Mouse (Mus musculus) CH12.LX (cell line): Measurements from ENCODE around the gene Trim44. TPM values are rescaled to one million over a fixed set of nuclear protein-coding genes. Genes with fewer than 3 reads are reported as not detected.

Experiments used
- DNase-seq: peaks from one replicate; pipeline ENCODE4 v3.0.0-alpha.2; 2013; ENCODE audit errors: extremely low read depth
- H3K27ac ChIP-seq: 2 replicates; pipeline ENCODE4 v1.5.1; 2012; ENCODE audit warnings: low read depth, mild to moderate bottlenecking, control low read depth, moderate library complexity; ENCODE audit not compliant: insufficient read depth
- H3K27me3 ChIP-seq: replicated peaks from 2 replicates; pipeline ENCODE3; 2012; ENCODE audit warnings: inconsistent platforms
- H3K36me3 ChIP-seq, 2 experiments: replicated peaks in 1 of 2; 2 replicates each; pipeline versions ENCODE3 to v1.6.1; 2012; ENCODE audit warnings: inconsistent platforms in 1 of 2, low read length in 1 of 2, mild to moderate bottlenecking in 1 of 2, mixed read lengths in 1 of 2, moderate library complexity in 1 of 2; ENCODE audit not compliant: control insufficient read depth in 1 of 2, insufficient read depth in 1 of 2
- H3K4me1 ChIP-seq, 2 experiments: 2 replicates each; pipeline ENCODE4 v1.6.1; 2012; ENCODE audit warnings: inconsistent platforms in 1 of 2, moderate library complexity in 1 of 2; ENCODE audit not compliant: insufficient read depth in 2 of 2, control insufficient read depth in 1 of 2
- H3K4me2 ChIP-seq: 2 replicates; pipeline ENCODE4 v1.6.1; 2012; ENCODE audit warnings: low read depth, mild to moderate bottlenecking, control low read depth; ENCODE audit not compliant: poor library complexity, insufficient read depth, severe bottlenecking
- H3K4me3 ChIP-seq, 3 experiments: fragments of 150-350 bp in 1 of 3; sonication (generic) in 1 of 3; replicated peaks in 1 of 3; 2 replicates each; pipeline versions ENCODE3 to v1.5.1; 2011 to 2012; ENCODE audit warnings: low read depth in 2 of 3, low read length in 2 of 3, mild to moderate bottlenecking in 2 of 3, moderate library complexity in 2 of 3, control low read depth in 1 of 3, improper control_type of control experiment in 1 of 3, inconsistent platforms in 1 of 3, mixed read lengths in 1 of 3; ENCODE audit not compliant: poor library complexity in 1 of 3
- H3K79me2 ChIP-seq: replicated peaks from 2 replicates; pipeline ENCODE4 v1.6.1; 2012; ENCODE audit warnings: mild to moderate bottlenecking, moderate library complexity; ENCODE audit not compliant: control insufficient read depth, poor library complexity, insufficient read depth, severe bottlenecking; ENCODE audit errors: extremely low read depth
- H3K9ac ChIP-seq: 2 replicates; pipeline ENCODE4 v1.6.1; 2012; ENCODE audit warnings: low read depth, mild to moderate bottlenecking, control low read depth, moderate library complexity; ENCODE audit not compliant: insufficient read depth
- H3K9me3 ChIP-seq: replicated peaks from 2 replicates; pipeline ENCODE3; 2012; ENCODE audit warnings: low read length, inconsistent platforms, mixed read lengths
- CHD1 ChIP-seq: IDR thresholded peaks from 2 replicates; pipeline ENCODE4 v1.6.1; 2012; ENCODE audit warnings: low read depth, low read length, improper control_type of control experiment, inconsistent platforms
- CTCF ChIP-seq, 2 experiments: IDR thresholded peaks in 1 of 2; conservative IDR thresholded peaks in 1 of 2; 2 replicates each; pipeline ENCODE4 v1.5.1; 2011 to 2012; ENCODE audit warnings: low read depth in 2 of 2, low read length in 2 of 2, improper control_type of control experiment in 1 of 2, inconsistent platforms in 1 of 2, mild to moderate bottlenecking in 1 of 2, moderate library complexity in 1 of 2
- E2F4 ChIP-seq: IDR thresholded peaks from 2 replicates; pipeline ENCODE4 v1.6.1; 2011; ENCODE audit warnings: low read depth, low read length, improper control_type of control experiment; ENCODE audit not compliant: insufficient replicate concordance
- ELF1 ChIP-seq: IDR thresholded peaks from 2 replicates; pipeline ENCODE4 v1.6.1; 2014; ENCODE audit warnings: low read depth, mild to moderate bottlenecking, inconsistent platforms, low read length, improper control_type of control experiment
- EP300 ChIP-seq: IDR thresholded peaks from 2 replicates; pipeline ENCODE4 v1.6.1; 2011; ENCODE audit warnings: low read length, improper control_type of control experiment
- MAFK ChIP-seq: IDR thresholded peaks from 2 replicates; pipeline ENCODE4 v1.6.1; 2011; ENCODE audit warnings: low read length, improper control_type of control experiment; ENCODE audit not compliant: insufficient replicate concordance
- MAZ ChIP-seq: IDR thresholded peaks from 2 replicates; pipeline ENCODE4 v1.6.1; 2012; ENCODE audit warnings: low read depth, mild to moderate bottlenecking, inconsistent platforms, low read length, improper control_type of control experiment, moderate library complexity
- MEF2A ChIP-seq: IDR thresholded peaks from 2 replicates; pipeline ENCODE4 v1.6.1; 2014; ENCODE audit warnings: low read depth, mild to moderate bottlenecking, inconsistent platforms, low read length, improper control_type of control experiment, borderline replicate concordance
- MXI1 ChIP-seq: IDR thresholded peaks from 2 replicates; pipeline ENCODE4 v1.6.1; 2011; ENCODE audit warnings: mild to moderate bottlenecking, low read depth, low read length, improper control_type of control experiment
- MYC ChIP-seq: IDR thresholded peaks from 2 replicates; pipeline ENCODE4 v1.6.1; 2011; ENCODE audit warnings: low read depth, mild to moderate bottlenecking, improper control_type of control experiment, low read length
- NRF1 ChIP-seq: IDR thresholded peaks from 2 replicates; pipeline ENCODE4 v1.6.1; 2014; ENCODE audit warnings: low read depth, mild to moderate bottlenecking, inconsistent platforms, low read length, improper control_type of control experiment, moderate library complexity
- PAX5 ChIP-seq: IDR thresholded peaks from 2 replicates; pipeline ENCODE4 v1.6.1; 2012; ENCODE audit warnings: low read length, inconsistent platforms, mixed read lengths
- POLR2A ChIP-seq: IDR thresholded peaks from 2 replicates; pipeline ENCODE4 v1.6.1; 2011; ENCODE audit warnings: low read depth, mild to moderate bottlenecking, improper control_type of control experiment, low read length
- RAD21 ChIP-seq: IDR thresholded peaks from 2 replicates; pipeline ENCODE4 v1.6.1; 2011; ENCODE audit warnings: low read depth, mild to moderate bottlenecking, low read length, improper control_type of control experiment, moderate library complexity
- TBP ChIP-seq: conservative IDR thresholded peaks from 2 replicates; pipeline ENCODE4 v1.6.1; 2011; ENCODE audit warnings: low read depth, low read length, improper control_type of control experiment
- USF1 ChIP-seq: IDR thresholded peaks from 2 replicates; pipeline ENCODE4 v1.6.1; 2014; ENCODE audit warnings: low read depth, mild to moderate bottlenecking, inconsistent platforms, low read length, improper control_type of control experiment
- ZC3H11A ChIP-seq: IDR thresholded peaks from 2 replicates; pipeline ENCODE4 v1.6.1; 2012; ENCODE audit warnings: low read depth, mild to moderate bottlenecking, inconsistent platforms, low read length, improper control_type of control experiment
- ZKSCAN1 ChIP-seq: IDR thresholded peaks from 2 replicates; pipeline ENCODE4 v1.6.1; 2012; ENCODE audit warnings: low read depth, inconsistent platforms, low read length, improper control_type of control experiment, borderline replicate concordance
- ZNF384 ChIP-seq: IDR thresholded peaks from 2 replicates; pipeline ENCODE4 v1.6.1; 2012; ENCODE audit warnings: low read depth, low read length, improper control_type of control experiment, inconsistent platforms
- dilution Hi-C: fragments of 300-500 bp; cut with MboI; formaldehyde crosslinking; loops from 2 replicates; pipeline ENCODE4 v1.14.3; 2020; ENCODE audit warnings: low sequenced_read_pairs; ENCODE audit not compliant: extremely low pct_unique_long_range_greater_than_20kb, extremely low pct_ligation_motif_present
- in situ Hi-C: fragments of 300-500 bp; cut with MboI; formaldehyde crosslinking; loops from 3 replicates; pipeline ENCODE4 v1.14.3; 2019; ENCODE audit warnings: low sequenced_read_pairs, low pct_ligation_motif_present, low pct_unique_long_range_greater_than_20kb, mixed read lengths
- polyA plus RNA-seq: library from polyadenylated mRNA; unstranded; fragments of >175 nt; gene quantifications from 2 replicates; pipeline ENCODE4 v1.2.1, GENCODE M21; 2012; ENCODE audit warnings: low read depth; ENCODE audit not compliant: insufficient read length
- total RNA-seq, 2 experiments: library from RNA; depleted of rRNA; stranded (reverse); fragments of 300-350 nt in 1 of 2; fragments of >200 nt in 1 of 2; gene quantifications; 2 replicates each; pipeline ENCODE4 v1.2.3; 2012 to 2014

Gene Trim44
- total and polyA plus RNA-seq, 3 experiments: 22.7 to 77.5 (median 28.0) TPM

GRCm38 (mm10) chr2:102256100-102256499, 151.5 kb downstream of the Trim44 start:
- Histone ChIP-seq H3K9me3 (no peaks in the 10 kb centered on the region), H3K4me2 (no peak overlapping the region), H3K27ac (no peak overlapping the region), H3K9ac (no peak overlapping the region), H3K4me1 (peaks cover 6 to 14% of the 10 kb centered on the region in 2 experiments; a peak in 3 of 4 replicates), H3K79me2 (no peaks in the 10 kb centered on the region)
- in situ Hi-C loops (no loop called here), dilution Hi-C loops (no loop called here)
- TF ChIP-seq CTCF (conservative IDR thresholded peaks at IDR 0.05 in 1 of 2, IDR thresholded peaks at IDR 0.05 in 1 of 2; ENCODE audit: low read depth in 2 of 2, low read length in 2 of 2): no peak
- TF ChIP-seq ZC3H11A: no peak
- TF ChIP-seq ZNF384: no peak
- no peak for TF ChIP-seq MAFK
- no peak for TF ChIP-seq MEF2A
- TF ChIP-seq RAD21: no peak
- TF ChIP-seq MYC: no peak
- TF ChIP-seq CHD1: no peak
- no peak for TF ChIP-seq ZKSCAN1
- no peak for TF ChIP-seq POLR2A
- no peak for TF ChIP-seq MAZ
- TF ChIP-seq PAX5: no peak
- TF ChIP-seq EP300: no peak
- TF ChIP-seq, all 38 proteins: peak for 0
- Histone ChIP-seq H3K27me3 (no peaks in the 10 kb centered on the region), H3K36me3 (no peaks in the 10 kb centered on the region), H3K4me3 (no peak overlapping the region)
- no peak for DNase-seq

- no peak overlapping the region for H3K27ac ChIP-seq
- H3K9me3 ChIP-seq: no peaks in the 10 kb centered on the region
- no peaks in the 10 kb centered on the region for H3K36me3 ChIP-seq
- no peak for TF ChIP-seq MXI1
- TF ChIP-seq ZC3H11A: no peak
- TF ChIP-seq MAZ: no peak
- TF ChIP-seq ELF1: no peak
- no peak for TF ChIP-seq CTCF (conservative IDR thresholded peaks at IDR 0.05 in 1 of 2, IDR thresholded peaks at IDR 0.05 in 1 of 2; ENCODE audit: low read depth in 2 of 2, low read length in 2 of 2)
- TF ChIP-seq E2F4: no peak
- TF ChIP-seq USF1: no peak
- no peak for TF ChIP-seq NRF1
- no peak for TF ChIP-seq TBP
- in situ Hi-C loops: no loop called here
- H3K4me1 ChIP-seq: peaks cover 4 to 7% of the 10 kb centered on the region in 2 experiments; a peak in 2 of 4 replicates
- H3K79me2 ChIP-seq: no peaks in the 10 kb centered on the region
- no peak overlapping the region for H3K4me3 ChIP-seq
- H3K9ac ChIP-seq: no peak overlapping the region
- dilution Hi-C loops: no loop called here
- DNase-seq: no peak
- H3K4me2 ChIP-seq: no peak overlapping the region
- H3K27me3 ChIP-seq: no peaks in the 10 kb centered on the region
These were observed 154.4 kb downstream of the Trim44 start for GRCm38 (mm10) chr2:102253204-102253603.
